Mouse (Mus musculus): ENCODE data around the gene Ank3. TPM values are rescaled to one million over a fixed set of nuclear protein-coding genes. Genes with fewer than 3 reads are reported as not detected.

Gene Ank3
- polyA plus RNA-seq, 1 experiment from 2014 or later = 21.9 TPM

GRCm38 (mm10) chr10:69924845-69925244 lies 526.3 kb downstream of the Ank3 start:
- Histone ChIP-seq H3K27me3 (replicated peaks) (no peaks in the 10 kb centered on the region), H3K36me3 (no peaks in the 10 kb centered on the region), H3K27ac (peak overlapping the region; percentile 89), H3K4me2 (replicated peaks) (peak overlapping the region; percentile 69), H3K4me3 (replicated peaks) (peak overlapping the region; percentile 38), H3K9me3 (no peaks in the 10 kb centered on the region), H3K9ac (no peak overlapping the region), H3K4me1 (replicated peaks) (peaks cover 10% of the 10 kb centered on the region)
- peak; percentile 60 for ATAC-seq
- 5% methylated on average over 14 of the region's 14 CpGs for WGBS

DNA sequence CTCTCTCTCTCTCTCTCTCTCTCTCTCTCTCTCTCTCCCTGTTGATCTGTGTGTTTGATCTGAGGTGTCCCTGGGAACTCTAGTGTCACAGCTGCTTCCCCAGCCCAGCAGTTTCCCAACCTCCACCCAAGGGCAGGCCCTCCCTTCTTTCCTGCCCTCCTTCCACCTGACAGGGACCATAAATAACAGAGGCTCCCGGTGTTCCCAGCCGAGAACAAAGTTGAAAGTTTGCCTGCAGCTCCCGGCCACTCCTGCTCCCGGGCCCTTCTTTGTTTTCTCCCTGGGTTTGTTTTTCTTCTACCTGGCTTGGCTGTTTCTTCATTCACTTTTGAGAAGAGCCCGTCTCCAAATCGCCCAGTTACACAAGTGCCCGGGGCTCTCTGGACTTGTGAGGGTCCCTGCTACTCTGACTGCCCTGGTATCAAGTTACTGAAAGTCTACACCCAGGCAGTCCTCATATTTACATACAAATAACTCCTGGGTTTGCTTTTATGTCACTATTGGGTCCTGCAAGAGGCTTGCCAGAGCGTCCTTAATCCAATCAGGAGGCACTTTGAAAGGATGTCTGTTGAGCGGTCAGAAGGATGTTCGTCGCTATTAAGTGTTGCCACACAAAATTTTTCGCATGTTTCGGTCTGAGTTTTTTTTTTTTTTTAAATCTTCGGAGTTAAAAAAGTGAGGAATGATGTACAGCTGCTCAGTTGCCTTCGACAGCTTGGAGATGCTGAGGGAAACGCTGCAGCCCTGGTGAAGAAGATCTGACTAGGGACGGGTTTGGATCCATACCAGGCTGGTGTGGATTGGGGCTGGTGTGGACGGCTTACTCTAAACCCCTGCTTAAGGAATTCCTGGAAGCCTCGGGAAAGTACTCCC lies 526.9 kb downstream of the Ank3 start:
- WGBS = 1% methylated on average over 19 of the region's 19 CpGs

GRCm38 (mm10) chr10:69926158-69926882 lies 527.7 kb downstream of the Ank3 start:
- H3K9me3 ChIP-seq = no peaks in the 10 kb centered on the region
- H3K36me3 ChIP-seq = no peaks in the 10 kb centered on the region
- peaks cover 10% of the 10 kb centered on the region for H3K4me1 ChIP-seq (replicated peaks)
- H3K27ac ChIP-seq = peak overlapping the region; percentile 89
- peak overlapping the region; percentile 38 for H3K4me3 ChIP-seq (replicated peaks)
- peak overlapping the region; percentile 69 for H3K4me2 ChIP-seq (replicated peaks)
- ATAC-seq = no peak
- H3K9ac ChIP-seq = peak overlapping the region; percentile 39; the same call in 1 of the 2 replicates
- 2% methylated on average over 11 of the region's 11 CpGs for WGBS
- H3K27me3 ChIP-seq (replicated peaks) = no peaks in the 10 kb centered on the region

More for the DNA sequence above, 526.9 kb downstream of the Ank3 start:
- H3K9me3 ChIP-seq = no peaks in the 10 kb centered on the region
- peak overlapping the region; percentile 89 for H3K27ac ChIP-seq
- H3K4me2 ChIP-seq (replicated peaks) = peak overlapping the region; percentile 69
- H3K9ac ChIP-seq = peak overlapping the region; percentile 30; the same call in 1 of the 2 replicates
- peak; percentile 79 for ATAC-seq
- H3K4me3 ChIP-seq (replicated peaks) = peak overlapping the region; percentile 38
- no peaks in the 10 kb centered on the region for H3K27me3 ChIP-seq (replicated peaks)
- H3K36me3 ChIP-seq = no peaks in the 10 kb centered on the region
- peaks cover 10% of the 10 kb centered on the region for H3K4me1 ChIP-seq (replicated peaks)

DNA sequence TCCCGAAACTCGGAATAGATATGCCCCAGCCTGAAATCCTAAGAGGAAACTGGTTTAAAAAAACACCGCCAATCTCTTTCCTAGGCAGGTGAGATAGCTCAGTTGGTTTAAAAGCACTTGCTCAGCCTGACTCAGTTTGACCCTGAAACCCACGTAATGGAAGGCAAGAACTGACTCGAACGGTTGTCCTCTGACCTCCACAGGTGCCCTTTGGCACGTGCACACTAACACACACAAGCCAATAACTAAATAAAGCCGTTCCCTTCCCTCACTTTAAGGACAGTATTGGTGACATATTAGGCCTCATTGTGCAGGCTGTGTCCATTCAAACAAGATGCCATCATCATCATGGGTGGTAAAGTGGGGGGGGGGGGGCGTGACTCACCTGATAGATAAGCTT lies 528.4 kb downstream of the Ank3 start:
- Histone ChIP-seq H3K36me3 (no peaks in the 10 kb centered on the region), H3K9ac (0 out of 2 replicates have a peak overlapping the region, but pooled peaks have one; percentile 39), H3K4me1 (replicated peaks) (peaks cover 10% of the 10 kb centered on the region), H3K27ac (peak overlapping the region; percentile 89), H3K9me3 (no peaks in the 10 kb centered on the region), H3K4me2 (replicated peaks) (peak overlapping the region; percentile 69), H3K27me3 (replicated peaks) (no peaks in the 10 kb centered on the region), H3K4me3 (replicated peaks) (peak overlapping the region; percentile 38)
- no peak for ATAC-seq
- 7% methylated on average over 9 of the region's 9 CpGs for whole genome bisulfite sequencing

DNA sequence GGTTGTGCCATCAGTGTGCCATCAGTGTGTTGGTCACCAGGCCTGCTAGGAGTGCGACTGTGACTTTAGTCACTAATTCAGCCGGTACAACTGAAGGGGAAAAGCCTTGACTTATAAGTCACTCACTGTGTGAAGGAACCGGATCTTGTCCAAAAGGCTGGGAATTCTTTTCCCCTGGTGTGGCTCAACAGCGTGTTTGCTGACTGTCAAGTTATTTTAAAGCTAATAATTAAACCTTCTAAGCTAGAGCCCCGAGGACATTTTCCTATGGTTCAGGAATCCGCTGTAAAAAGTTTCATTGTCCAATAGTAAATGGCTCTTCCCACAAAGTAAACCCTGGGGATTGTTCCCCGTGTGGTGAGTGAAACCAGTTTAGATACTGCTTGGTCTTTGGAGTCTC lies 529.8 kb downstream of the Ank3 start:
- no peaks in the 10 kb centered on the region for H3K27me3 ChIP-seq (replicated peaks)
- no peak overlapping the region for H3K4me3 ChIP-seq (replicated peaks)
- ATAC-seq = peak; percentile 26
- peak overlapping the region; percentile 69 for H3K4me2 ChIP-seq (replicated peaks)
- H3K36me3 ChIP-seq = no peaks in the 10 kb centered on the region
- no peaks in the 10 kb centered on the region for H3K9me3 ChIP-seq
- H3K4me1 ChIP-seq (replicated peaks) = peaks cover 10% of the 10 kb centered on the region
- H3K9ac ChIP-seq = no peak overlapping the region
- peak overlapping the region; percentile 65 for H3K27ac ChIP-seq
- WGBS = 35% methylated on average over 7 of the region's 7 CpGs

DNA sequence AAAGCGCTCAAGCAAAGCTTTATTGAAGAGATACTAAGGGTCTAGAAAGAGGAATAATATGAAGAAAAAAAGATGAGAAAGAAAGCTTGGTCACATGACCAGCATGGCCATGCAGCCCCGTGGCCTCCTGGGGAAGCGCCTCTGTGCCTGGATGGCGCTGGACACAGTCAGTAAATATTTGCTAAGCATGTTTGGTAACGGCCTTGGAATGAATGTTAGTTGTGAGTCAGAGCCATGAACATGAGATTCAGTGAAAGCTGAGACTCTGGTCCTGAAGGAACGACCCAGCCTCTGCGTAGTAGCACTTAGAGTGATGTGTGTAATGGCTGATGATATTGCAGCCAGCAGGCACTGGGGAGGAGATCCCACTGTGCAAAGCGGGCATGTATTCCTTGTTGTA lies 531.9 kb downstream of the Ank3 start:
- H3K36me3 ChIP-seq = no peaks in the 10 kb centered on the region
- H3K27me3 ChIP-seq (replicated peaks) = no peaks in the 10 kb centered on the region
- no peak overlapping the region for H3K27ac ChIP-seq
- no peak for ATAC-seq
- H3K9me3 ChIP-seq = no peaks in the 10 kb centered on the region
- peaks cover 10% of the 10 kb centered on the region for H3K4me1 ChIP-seq (replicated peaks)
- no peak overlapping the region for H3K9ac ChIP-seq
- no peak overlapping the region for H3K4me3 ChIP-seq (replicated peaks)
- no peak overlapping the region for H3K4me2 ChIP-seq (replicated peaks)
- 74% methylated on average over 8 of the region's 8 CpGs for WGBS

DNA sequence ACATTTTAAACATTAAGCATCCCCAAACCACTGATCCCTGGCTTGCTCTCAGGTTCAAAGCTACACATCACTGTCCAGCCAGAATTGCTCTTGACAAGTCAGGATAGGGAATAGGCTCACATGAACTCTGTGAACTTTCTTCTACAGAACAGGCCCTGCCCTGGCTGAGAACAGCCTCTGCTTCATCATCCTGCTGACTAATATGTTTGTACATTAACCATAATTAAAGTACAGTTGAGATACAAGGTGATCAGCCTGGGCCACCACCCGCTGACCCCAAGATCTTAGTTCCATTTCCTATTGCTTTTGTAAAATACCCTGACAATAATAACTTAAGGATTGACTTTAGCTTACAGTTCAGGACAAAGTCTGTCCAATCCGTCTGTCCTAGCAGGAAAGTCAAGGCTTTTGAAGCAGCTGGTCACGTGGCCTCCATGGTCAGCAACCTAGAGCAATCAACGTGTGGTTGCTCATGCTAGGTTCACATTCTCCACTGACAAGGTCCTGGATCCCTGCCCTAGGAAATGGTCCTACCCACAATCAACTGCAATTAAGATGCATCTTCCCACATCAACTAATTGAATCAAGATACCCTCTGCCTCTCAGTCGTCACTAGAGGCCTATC lies 538.0 kb downstream of the Ank3 start:
- H3K4me1 ChIP-seq (replicated peaks) = no peaks in the 10 kb centered on the region
- no peak overlapping the region for H3K4me3 ChIP-seq (replicated peaks)
- H3K27ac ChIP-seq = no peak overlapping the region
- H3K9me3 ChIP-seq = no peaks in the 10 kb centered on the region
- WGBS = 77% methylated on average over 5 of the region's 5 CpGs
- no peak overlapping the region for H3K9ac ChIP-seq
- H3K36me3 ChIP-seq = no peaks in the 10 kb centered on the region
- peak; percentile 65 for ATAC-seq
- no peaks in the 10 kb centered on the region for H3K27me3 ChIP-seq (replicated peaks)
- H3K4me2 ChIP-seq (replicated peaks) = no peak overlapping the region

- Histone ChIP-seq H3K9me3 (no peaks in the 10 kb centered on the region), H3K27me3 (replicated peaks) (no peaks in the 10 kb centered on the region), H3K9ac (no peak overlapping the region), H3K4me2 (replicated peaks) (no peak overlapping the region), H3K36me3 (no peaks in the 10 kb centered on the region), H3K4me3 (replicated peaks) (no peak overlapping the region), H3K27ac (no peak overlapping the region), H3K4me1 (replicated peaks) (no peaks in the 10 kb centered on the region)
- ATAC-seq = no peak
- WGBS = 85% methylated on average over 7 of the region's 7 CpGs
These were observed 538.8 kb downstream of the Ank3 start for GRCm38 (mm10) chr10:69937291-69937921.

DNA sequence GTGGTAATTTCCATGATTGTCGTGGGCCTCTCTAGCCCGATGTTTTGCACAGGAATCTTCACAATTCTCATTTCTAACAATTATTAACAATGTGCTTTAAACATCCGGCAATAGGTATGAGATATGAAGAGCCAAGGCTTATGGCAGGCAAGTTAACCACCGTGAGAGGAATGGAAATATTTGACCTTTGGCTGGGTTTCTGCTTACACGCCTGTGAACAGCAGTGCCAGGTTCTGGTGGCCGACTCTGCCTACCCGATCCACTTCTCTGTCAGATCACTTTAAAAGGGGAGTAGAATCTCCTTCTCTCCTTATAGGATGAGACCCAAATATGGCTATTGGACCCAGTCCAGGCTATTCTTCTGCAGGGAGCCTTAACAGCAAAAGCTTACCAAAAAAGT lies 540.6 kb downstream of the Ank3 start:
- whole genome bisulfite sequencing = 62% methylated on average over 7 of the region's 7 CpGs
- peak; percentile 69; the same call in 1 of the 2 replicates for ATAC-seq
- no peak overlapping the region for H3K4me2 ChIP-seq (replicated peaks)
- no peak overlapping the region for H3K27ac ChIP-seq
- H3K36me3 ChIP-seq = no peaks in the 10 kb centered on the region
- H3K4me3 ChIP-seq (replicated peaks) = no peak overlapping the region
- H3K9ac ChIP-seq = no peak overlapping the region
- H3K9me3 ChIP-seq = no peaks in the 10 kb centered on the region
- no peaks in the 10 kb centered on the region for H3K4me1 ChIP-seq (replicated peaks)
- H3K27me3 ChIP-seq (replicated peaks) = no peaks in the 10 kb centered on the region

GRCm38 (mm10) chr10:69939966-69940365 lies 541.4 kb downstream of the Ank3 start:
- Histone ChIP-seq H3K9ac (no peak overlapping the region), H3K4me1 (replicated peaks) (no peaks in the 10 kb centered on the region), H3K27ac (no peak overlapping the region), H3K9me3 (no peaks in the 10 kb centered on the region), H3K4me2 (replicated peaks) (no peak overlapping the region), H3K4me3 (replicated peaks) (no peak overlapping the region), H3K36me3 (no peaks in the 10 kb centered on the region), H3K27me3 (replicated peaks) (no peaks in the 10 kb centered on the region)
- ATAC-seq = no peak
- WGBS = 67% methylated on average over 7 of the region's 7 CpGs

DNA sequence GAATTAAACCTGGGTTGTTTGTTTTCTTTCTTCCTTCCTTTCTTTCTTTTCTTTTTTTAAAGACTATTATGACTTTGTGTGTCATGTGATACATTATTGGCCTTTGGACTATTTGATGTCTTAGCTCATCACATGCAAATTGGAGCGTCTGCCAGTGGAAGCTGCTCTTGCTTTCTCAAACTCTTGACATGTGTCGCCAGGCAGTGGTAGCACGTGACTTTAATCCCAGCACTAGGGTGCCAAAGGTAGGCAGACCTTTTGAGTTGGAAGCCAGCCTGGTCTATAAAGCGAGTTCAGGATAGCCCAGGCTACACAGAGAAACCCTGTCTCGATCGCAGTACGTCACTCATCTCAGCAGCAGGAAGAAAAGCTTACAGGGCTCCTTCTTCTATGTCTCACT lies 542.4 kb downstream of the Ank3 start:
- WGBS = 93% methylated on average over 7 of the region's 7 CpGs
- no peak for ATAC-seq

DNA sequence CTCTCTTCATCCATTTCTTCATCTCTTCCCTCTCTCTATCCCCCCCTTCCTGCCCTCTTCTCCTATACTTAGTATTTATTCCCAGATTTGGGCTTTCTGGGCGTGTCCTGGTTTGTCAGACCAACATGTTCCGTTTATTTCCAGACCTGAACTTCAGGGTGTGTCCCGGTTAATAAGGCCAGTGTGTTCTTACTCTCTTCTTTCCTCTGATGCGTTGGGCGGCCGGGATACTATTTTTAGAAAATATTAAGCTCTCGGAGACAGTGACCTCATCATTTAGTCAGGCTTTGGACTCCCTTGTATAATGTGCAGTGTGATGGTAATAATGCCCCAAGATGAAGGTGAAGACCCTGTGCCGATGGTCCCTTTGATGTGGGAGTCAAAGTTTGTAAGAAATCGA lies 546.3 kb downstream of the Ank3 start:
- H3K36me3 ChIP-seq = no peaks in the 10 kb centered on the region
- WGBS = 70% methylated on average over 9 of the region's 9 CpGs
- ATAC-seq = no peak

More for the DNA sequence above, 542.4 kb downstream of the Ank3 start:
- H3K9ac ChIP-seq = no peak overlapping the region
- no peak overlapping the region for H3K4me2 ChIP-seq (replicated peaks)
- no peaks in the 10 kb centered on the region for H3K36me3 ChIP-seq
- H3K27ac ChIP-seq = no peak overlapping the region
- H3K27me3 ChIP-seq (replicated peaks) = no peaks in the 10 kb centered on the region
- no peaks in the 10 kb centered on the region for H3K4me1 ChIP-seq (replicated peaks)
- H3K9me3 ChIP-seq = no peaks in the 10 kb centered on the region
- H3K4me3 ChIP-seq (replicated peaks) = no peak overlapping the region

More for the DNA sequence above, 546.3 kb downstream of the Ank3 start:
- Histone ChIP-seq H3K27ac (no peak overlapping the region), H3K27me3 (replicated peaks) (no peaks in the 10 kb centered on the region), H3K9me3 (no peaks in the 10 kb centered on the region), H3K9ac (no peak overlapping the region), H3K4me1 (replicated peaks) (no peaks in the 10 kb centered on the region), H3K4me2 (replicated peaks) (no peak overlapping the region), H3K4me3 (replicated peaks) (no peak overlapping the region)

All from intestine, embryonic 15.5 days (tissue).